Mouse (Mus musculus) embryonic facial prominence, embryonic 11.5 days (tissue): ENCODE data around the gene Cir1. TPM values are rescaled to one million over a fixed set of nuclear protein-coding genes. Genes with fewer than 3 reads are reported as not detected.

Experiments
- ATAC-seq: fragments of 200-750 bp; cut with Nextera tagmentation; replicated peaks from 2 replicates; pipeline ENCODE4 v1.8.0; 2017; ENCODE audit warnings: low read depth; ENCODE audit not compliant: insufficient number of reproducible peaks, low FRiP score, low TSS enrichment
- DNase-seq: peaks from one replicate; pipeline ENCODE4 v3.0.0-alpha.2; 2015; ENCODE audit warnings: low spot score
- H3K27ac ChIP-seq: fragments of 300-500 bp; sonication (generic); replicated peaks from 2 replicates; pipeline ENCODE4 v1.5.1; 2014; ENCODE audit warnings: mild to moderate bottlenecking, low read depth, low read length, control low read depth
- H3K27me3 ChIP-seq: fragments of 300-500 bp; sonication (generic); 2 replicates; pipeline ENCODE4 v1.6.1; 2014; ENCODE audit warnings: mild to moderate bottlenecking, low read length, moderate library complexity, mixed read lengths; ENCODE audit not compliant: control insufficient read depth, insufficient read depth
- H3K36me3 ChIP-seq: fragments of 300-500 bp; sonication (generic); replicated peaks from 2 replicates; pipeline ENCODE4 v1.6.1; 2014; ENCODE audit warnings: low read depth, mild to moderate bottlenecking, low read length, moderate library complexity, mixed read lengths; ENCODE audit not compliant: control insufficient read depth, insufficient read depth
- H3K4me1 ChIP-seq: fragments of 300-500 bp; sonication (generic); 2 replicates; pipeline ENCODE4 v1.6.1; 2014; ENCODE audit warnings: low read length, mixed read lengths; ENCODE audit not compliant: control insufficient read depth, insufficient read depth
- H3K4me2 ChIP-seq: fragments of 300-500 bp; sonication (generic); 2 replicates; pipeline ENCODE4 v1.6.1; 2014; ENCODE audit warnings: low read depth, mild to moderate bottlenecking, control low read depth, low read length, moderate library complexity
- H3K4me3 ChIP-seq: fragments of 300-500 bp; sonication (generic); 2 replicates; pipeline ENCODE4 v1.5.1; 2014; ENCODE audit warnings: low read depth, low read length, control low read depth
- H3K9ac ChIP-seq: fragments of 300-500 bp; sonication (generic); replicated peaks from 2 replicates; pipeline ENCODE4 v1.6.1; 2014; ENCODE audit warnings: mild to moderate bottlenecking, control low read depth, low read length
- H3K9me3 ChIP-seq: fragments of 300-500 bp; sonication (generic); replicated peaks from 2 replicates; pipeline ENCODE4 v1.6.1; 2016; ENCODE audit warnings: mild to moderate bottlenecking, low read length, inconsistent platforms, mixed read lengths; ENCODE audit not compliant: control insufficient read depth
- WGBS: fragments of 180-500 bp; shearing (Covaris S2); extraction: QIAGEN DNeasy Blood & Tissue Kit; methylation state at CpG from one replicate; pipeline ENCODE4 v1.1.7; 2014; 5-methylcytosine and 5-hydroxymethylcytosine counted together
- polyA plus RNA-seq: library from polyadenylated mRNA; unstranded; fragments of >200 nt; fragmentation: Nextera tagmentation; extraction: Ambion mirVana; gene quantifications from 2 replicates; pipeline ENCODE4 v1.2.1, GENCODE M21; 2014

Gene Cir1
- polyA plus RNA-seq, 1 experiment from 2014 or later: 26.8 TPM

DNA sequence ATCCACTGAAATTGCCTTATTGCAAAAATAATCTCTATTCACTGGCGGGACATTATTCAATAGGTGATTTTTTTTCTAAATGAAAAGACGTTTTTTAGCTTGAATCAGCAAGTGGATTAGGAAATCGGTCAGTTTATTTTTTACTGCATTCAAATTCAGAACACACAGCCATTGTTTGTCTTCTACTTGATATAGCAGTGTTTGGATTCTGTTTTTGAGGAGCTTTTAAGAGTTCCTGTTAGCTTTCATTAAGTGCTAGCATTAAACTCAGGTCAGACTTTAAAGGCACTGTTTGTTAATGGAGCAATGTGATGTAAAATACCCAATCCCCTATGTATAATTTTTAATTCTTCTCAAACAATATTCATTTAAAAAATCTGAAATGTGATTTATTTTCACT lies 13.7 kb downstream of the Cir1 start:
- Histone ChIP-seq H3K4me3 (no peak overlapping the region), H3K4me2 (no peak overlapping the region), H3K9me3 (no peaks in the 10 kb centered on the region), H3K9ac (no peak overlapping the region), H3K27ac (no peak overlapping the region), H3K36me3 (no peaks in the 10 kb centered on the region), H3K4me1 (no peaks in the 10 kb centered on the region), H3K27me3 (no peaks in the 10 kb centered on the region)
- 87% methylated on average over 3 of the region's 3 CpGs for WGBS
- DNase-seq: no peak
- no peak for ATAC-seq

GRCm38 (mm10) chr2:73298154-73298553 lies 14.3 kb downstream of the Cir1 start:
- H3K27ac ChIP-seq: no peak overlapping the region
- 85% methylated on average over 7 of the region's 7 CpGs for WGBS
- DNase-seq: no peak

DNA sequence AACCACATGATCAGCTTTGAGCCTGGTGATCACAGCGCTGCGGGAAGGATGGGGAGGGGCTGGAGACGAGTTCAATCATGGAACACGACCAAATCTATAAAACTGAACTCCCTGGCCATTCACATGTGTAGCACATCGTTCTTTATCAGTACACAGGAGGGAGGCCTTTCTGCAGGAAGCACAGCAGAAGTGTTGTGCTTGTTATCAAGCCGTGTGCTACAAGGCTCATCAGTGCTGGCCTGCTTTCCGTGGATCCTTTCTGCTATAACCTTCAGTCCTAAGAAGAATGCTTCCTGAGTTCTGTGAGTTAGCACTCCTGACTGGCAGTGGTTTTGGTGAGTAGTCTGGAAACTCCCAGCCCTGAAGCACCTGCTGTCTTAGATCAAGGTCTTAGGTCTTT lies 17.5 kb downstream of the Cir1 start:
- Histone ChIP-seq H3K27ac (no peak overlapping the region), H3K36me3 (no peaks in the 10 kb centered on the region), H3K9ac (no peak overlapping the region), H3K9me3 (no peaks in the 10 kb centered on the region), H3K27me3 (no peaks in the 10 kb centered on the region), H3K4me1 (no peaks in the 10 kb centered on the region), H3K4me2 (no peak overlapping the region), H3K4me3 (no peak overlapping the region)
- 85% methylated on average over 7 of the region's 7 CpGs for WGBS
- no peak for ATAC-seq
- no peak for DNase-seq

More at GRCm38 (mm10) chr2:73298154-73298553, 14.3 kb downstream of the Cir1 start:
- Histone ChIP-seq H3K4me1 (no peaks in the 10 kb centered on the region), H3K9ac (no peak overlapping the region), H3K27me3 (no peaks in the 10 kb centered on the region), H3K4me3 (no peak overlapping the region), H3K9me3 (no peaks in the 10 kb centered on the region), H3K36me3 (no peaks in the 10 kb centered on the region), H3K4me2 (no peak overlapping the region)
- ATAC-seq: no peak

- Histone ChIP-seq H3K4me3 (no peak overlapping the region), H3K9me3 (no peaks in the 10 kb centered on the region), H3K36me3 (no peaks in the 10 kb centered on the region), H3K27me3 (no peaks in the 10 kb centered on the region), H3K9ac (no peak overlapping the region), H3K4me2 (no peak overlapping the region), H3K4me1 (no peaks in the 10 kb centered on the region), H3K27ac (no peak overlapping the region)
- WGBS: 88% methylated on average over 4 of the region's 4 CpGs
- DNase-seq: no peak
- ATAC-seq: no peak
Observed at GRCm38 (mm10) chr2:73291130-73291529, 21.4 kb downstream of the Cir1 start.

- H3K36me3 ChIP-seq: no peaks in the 10 kb centered on the region
- no peak overlapping the region for H3K4me2 ChIP-seq
- peaks cover 4% of the 10 kb centered on the region for H3K4me1 ChIP-seq
- ATAC-seq: no peak
- H3K27ac ChIP-seq: no peak overlapping the region
- peak; percentile 83 for DNase-seq
- WGBS: 8% methylated on average over 2 of the region's 2 CpGs
- H3K9me3 ChIP-seq: no peaks in the 10 kb centered on the region
- no peak overlapping the region for H3K4me3 ChIP-seq
- H3K27me3 ChIP-seq: peaks cover 8% of the 10 kb centered on the region
- no peak overlapping the region for H3K9ac ChIP-seq
Observed at GRCm38 (mm10) chr2:73285630-73286029, 26.9 kb downstream of the Cir1 start.

- DNase-seq: peak; percentile 68
- H3K27me3 ChIP-seq: peaks cover 34% of the 10 kb centered on the region
Observed at GRCm38 (mm10) chr2:73281707-73282106, 30.8 kb downstream of the Cir1 start.

DNA sequence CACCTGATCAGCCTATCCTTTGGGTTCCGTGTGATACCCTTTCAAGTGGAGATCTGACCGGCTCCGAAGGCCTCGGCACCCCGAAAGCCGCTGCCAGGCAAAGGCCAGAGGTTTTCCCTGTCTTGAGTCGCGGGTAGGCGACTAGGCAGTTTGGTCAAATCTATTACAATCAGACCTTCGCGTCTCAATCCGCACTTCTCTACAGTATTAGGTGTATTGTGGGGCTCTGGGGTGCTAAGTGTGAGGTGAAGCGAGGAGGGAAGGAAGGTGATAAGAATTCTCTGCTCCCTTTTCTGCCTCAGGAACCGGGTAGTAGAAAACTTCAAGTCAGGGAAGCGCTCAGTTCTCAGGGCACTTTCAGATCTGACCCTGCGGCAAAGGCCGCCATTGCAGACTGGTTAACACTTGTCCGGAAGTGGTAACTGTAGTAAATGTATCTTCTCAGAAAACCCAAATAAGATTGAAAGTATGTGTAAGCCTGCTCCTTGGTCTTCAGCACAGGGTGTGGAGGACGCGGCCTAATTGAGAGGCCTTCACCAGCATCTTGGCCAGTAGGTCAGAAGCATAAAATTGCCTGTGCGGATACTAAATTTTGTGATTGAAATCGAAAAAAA lies 31.3 kb downstream of the Cir1 start:
- H3K4me2 ChIP-seq: no peak overlapping the region; the same call in 1 of the 2 replicates
- DNase-seq (no peak), ATAC-seq (no peak)
- no peak overlapping the region for H3K27ac ChIP-seq
- peaks cover 37% of the 10 kb centered on the region for H3K27me3 ChIP-seq
- H3K9ac ChIP-seq: no peak overlapping the region
- WGBS: 5% methylated on average over 22 of the region's 22 CpGs
- no peaks in the 10 kb centered on the region for H3K9me3 ChIP-seq
- no peak overlapping the region for H3K4me3 ChIP-seq
- peaks cover 8% of the 10 kb centered on the region for H3K4me1 ChIP-seq
- no peaks in the 10 kb centered on the region for H3K36me3 ChIP-seq

More at GRCm38 (mm10) chr2:73281707-73282106, 30.8 kb downstream of the Cir1 start:
- Histone ChIP-seq H3K4me2 (no peak overlapping the region), H3K9ac (no peak overlapping the region), H3K36me3 (no peaks in the 10 kb centered on the region), H3K27ac (no peak overlapping the region), H3K4me1 (peaks cover 8% of the 10 kb centered on the region), H3K9me3 (no peaks in the 10 kb centered on the region), H3K4me3 (no peak overlapping the region)
- no peak for ATAC-seq
- 5% methylated on average over 7 of the region's 7 CpGs for WGBS

DNA sequence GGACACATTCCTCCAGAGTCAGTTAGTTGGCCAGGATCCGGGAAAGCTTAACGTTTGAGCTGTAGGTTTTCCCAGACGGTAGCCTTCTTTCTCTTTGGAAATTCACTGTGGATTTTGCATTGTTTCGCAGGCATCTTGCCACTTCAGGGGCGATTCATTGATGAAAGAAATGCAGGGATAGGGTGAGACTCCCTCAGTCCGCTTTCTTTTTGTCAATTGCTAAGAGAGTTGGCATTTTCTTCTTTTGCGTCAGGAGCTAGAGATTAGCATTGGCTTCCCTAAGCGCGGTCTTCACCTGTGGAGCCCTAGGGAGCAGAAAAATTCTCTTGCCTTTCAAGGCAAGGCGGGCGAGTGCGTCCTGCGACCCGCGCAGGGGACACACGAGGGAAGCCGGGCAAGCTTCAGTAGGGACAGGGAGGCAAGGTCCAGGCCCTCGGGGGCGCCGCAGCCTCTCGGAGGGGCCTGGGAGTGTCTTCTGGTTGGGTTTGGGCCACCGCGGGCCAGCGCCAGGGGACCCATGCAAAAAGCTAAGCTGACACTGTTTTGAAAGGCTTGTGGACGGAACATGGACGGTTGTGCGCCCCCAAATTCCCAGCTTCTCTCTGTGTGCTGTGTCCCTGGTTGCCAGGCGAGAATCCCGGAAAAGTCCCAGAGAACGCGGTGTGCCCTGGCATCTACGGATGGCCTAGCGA lies 32.0 kb downstream of the Cir1 start:
- Histone ChIP-seq H3K27ac (no peak overlapping the region), H3K4me3 (no peak overlapping the region), H3K4me1 (peaks cover 8% of the 10 kb centered on the region), H3K9me3 (no peaks in the 10 kb centered on the region), H3K27me3 (peaks cover 37% of the 10 kb centered on the region), H3K9ac (no peak overlapping the region), H3K4me2 (peak overlapping the region; percentile 13; the same call in 1 of the 2 replicates), H3K36me3 (no peaks in the 10 kb centered on the region)
- ATAC-seq (no peak), DNase-seq (peak; percentile 25)
- under 1% methylated on average over 33 of the region's 33 CpGs for WGBS
